Mouse (Mus musculus) ZHBTc4 (cell line): ENCODE measurements at regions not wholly inside any gene's neighbourhood (a gene's known extent, or its start where the extent isn't known, plus 50 kb on each side); places are given as distances from the start of the nearest gene placed in this dataset.
A peak's percentile ranks its signal among the peaks of the same experiment; 100 is the strongest.

Source experiments
- DNase-seq: peaks from one replicate; pipeline ENCODE4 v3.0.0-alpha.2; 2011; ENCODE audit warnings: low read depth, low spot score

DNA sequence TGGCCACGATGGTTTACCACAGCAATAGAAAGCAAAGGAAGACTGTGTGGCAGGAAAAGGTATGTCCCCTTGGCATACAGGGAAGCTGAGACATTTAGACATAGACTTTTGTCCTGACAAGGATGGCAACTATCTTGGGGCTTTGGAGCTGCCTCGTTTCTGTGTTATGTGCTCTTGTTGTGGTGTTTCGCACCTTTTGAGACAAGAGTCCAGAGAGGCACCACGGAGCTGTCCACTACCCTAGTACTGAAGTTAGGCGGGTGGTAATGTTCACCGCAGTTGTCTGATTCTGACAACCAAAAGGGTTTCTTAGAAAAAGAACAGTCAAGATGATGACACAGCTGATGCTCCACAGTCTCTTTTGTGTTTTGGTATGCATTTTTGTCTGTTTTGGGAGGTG, 90.9 kb upstream of the Got2 start:
- DNase-seq: peak; percentile 40

DNA sequence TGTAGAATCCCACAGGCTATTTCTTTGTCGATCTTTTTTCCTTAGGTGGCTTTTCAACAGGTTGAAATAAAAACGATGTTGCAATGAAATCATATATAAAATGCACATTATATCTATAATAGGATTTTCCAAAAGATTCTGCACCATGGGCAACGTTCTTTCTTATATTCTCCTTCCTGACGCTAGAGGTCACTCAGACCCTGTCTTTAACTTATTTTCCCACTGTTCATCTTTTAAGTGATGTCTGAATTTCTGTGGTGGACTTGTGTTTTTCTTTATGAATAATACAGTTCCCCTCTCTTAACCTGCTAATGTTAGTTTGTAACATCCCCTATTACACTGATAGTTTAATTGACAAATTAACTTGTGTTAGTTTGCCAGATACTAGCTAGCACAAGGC, 86.5 kb upstream of the Got2 start:
- no peak for DNase-seq

DNA sequence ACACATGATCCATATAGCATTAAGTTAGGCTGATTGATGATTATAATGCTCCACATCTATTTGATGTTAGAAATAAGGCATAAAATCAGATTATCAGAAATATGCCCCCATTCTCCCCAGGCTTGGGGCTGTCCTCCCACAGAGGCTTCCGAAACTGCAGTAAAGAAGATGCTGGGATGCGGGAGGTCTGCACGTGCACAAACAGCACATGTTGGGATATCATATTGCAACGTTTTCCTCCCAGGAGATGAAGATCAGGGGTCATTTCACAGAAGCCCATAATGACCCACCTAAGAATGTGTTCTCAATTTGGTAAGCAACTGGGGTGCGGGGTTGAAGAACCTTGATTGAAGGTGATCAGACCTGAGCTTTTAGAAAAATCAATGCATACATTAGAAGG, 85.9 kb upstream of the Got2 start:
- DNase-seq: no peak

DNA sequence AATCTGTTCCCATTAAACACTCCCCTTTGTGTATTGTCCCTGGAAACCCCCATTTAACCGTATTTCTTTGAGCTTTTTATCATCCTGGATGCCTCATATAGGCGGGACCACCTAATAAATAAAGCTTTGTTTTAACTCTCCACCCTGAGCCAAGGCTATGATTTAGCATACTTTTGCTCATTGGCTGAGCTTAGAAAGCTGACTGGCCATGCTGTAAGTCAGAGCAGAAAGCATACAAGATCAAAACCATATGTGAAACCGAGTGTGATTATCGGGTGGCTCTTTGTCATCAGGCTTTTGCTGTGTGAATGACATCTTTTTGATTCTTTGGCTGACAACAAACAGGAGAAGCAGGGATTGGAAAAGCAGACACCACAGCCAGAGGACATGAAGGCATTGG, 85.2 kb upstream of the Got2 start:
- DNase-seq: no peak

DNA sequence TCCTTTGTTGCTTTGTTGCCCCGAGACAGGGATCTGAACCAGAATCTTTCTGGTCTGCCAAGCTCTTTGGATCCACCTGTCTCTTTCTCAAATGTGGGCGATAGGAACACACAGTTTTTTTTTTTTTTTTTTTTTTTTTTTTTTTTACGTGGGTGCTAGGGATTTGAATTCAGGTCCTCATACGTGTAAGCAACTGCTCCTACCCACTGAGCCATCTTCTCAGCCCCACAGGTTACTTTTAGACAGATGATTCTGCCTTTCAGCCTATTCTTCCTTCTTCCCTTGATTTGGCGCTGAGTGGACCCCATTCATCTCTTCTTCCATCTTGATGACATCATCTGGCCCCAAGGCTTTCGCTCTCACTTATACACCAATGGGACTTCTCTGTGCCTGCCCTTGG, 80.5 kb upstream of the Got2 start:
- DNase-seq: no peak

DNA sequence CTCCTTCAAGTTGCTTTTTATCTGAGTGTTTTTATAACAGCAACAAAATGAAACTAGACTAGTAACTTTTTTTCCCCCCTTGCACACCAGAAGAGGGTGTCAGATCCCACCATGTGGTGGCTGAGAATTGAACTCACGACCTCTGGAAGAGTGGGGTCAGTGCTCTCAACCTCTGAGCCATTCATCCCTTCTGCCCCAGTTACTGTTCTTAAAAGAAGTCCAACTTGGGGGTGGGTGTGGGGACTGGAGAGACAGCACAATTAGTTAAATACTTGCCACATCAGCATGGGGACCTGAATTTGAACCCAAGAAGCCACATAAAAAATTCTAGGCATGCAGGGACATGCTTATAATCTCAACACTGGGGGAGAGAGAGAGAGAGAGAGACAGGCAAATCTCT, 78.1 kb upstream of the Got2 start:
- no peak for DNase-seq

DNA sequence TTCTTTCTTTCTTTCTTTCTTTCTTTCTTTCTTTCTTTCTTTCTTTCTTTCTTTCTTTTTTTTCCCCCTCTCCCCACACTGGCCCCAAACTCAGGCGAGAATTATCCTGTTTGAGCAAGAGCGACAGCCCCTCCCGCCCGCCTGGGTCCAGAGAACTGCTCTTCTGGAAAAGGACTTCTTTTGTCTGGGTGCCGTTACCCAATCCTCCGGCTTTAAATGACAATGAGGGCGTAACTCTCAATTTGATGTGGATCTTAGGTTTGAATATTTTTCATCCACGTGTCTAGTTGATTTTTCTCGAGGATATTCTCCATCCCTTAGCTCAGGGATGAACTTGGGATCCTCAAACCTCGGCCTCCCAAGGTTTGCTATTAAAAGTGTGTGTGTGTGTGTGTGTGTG, 63.9 kb upstream of the Got2 start:
- DNase-seq: peak; percentile 70

DNA sequence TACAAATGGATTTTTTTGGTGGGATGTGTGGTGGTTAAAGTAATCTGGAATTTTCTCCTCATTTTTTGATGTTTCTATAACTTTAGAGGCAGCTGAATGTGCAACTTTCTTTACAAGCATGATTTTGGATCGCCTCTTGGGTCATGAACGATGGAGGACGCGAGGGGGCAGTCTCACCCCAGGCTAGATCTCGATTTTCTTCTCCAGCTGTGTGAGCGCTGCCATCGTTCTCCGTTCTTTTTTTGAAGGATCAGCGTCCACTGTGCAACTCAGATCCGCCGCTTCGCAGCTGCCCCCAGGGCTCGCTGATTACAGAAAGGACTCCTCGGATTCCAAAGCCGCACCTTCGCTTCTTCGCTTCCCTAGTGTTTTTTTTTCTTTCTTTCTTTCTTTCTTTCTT, 63.4 kb upstream of the Got2 start:
- peak; percentile 86 for DNase-seq
